Mouse (Mus musculus) hindbrain, embryonic 16.5 days (tissue): ENCODE data around the gene Unc5b. TPM values are rescaled to one million over a fixed set of nuclear protein-coding genes. Genes with fewer than 3 reads are reported as not detected.
"Not testable (repeated sequence)": the region's sequence is repeated elsewhere in the genome, so short reads cannot be mapped to it uniquely, and the experiment has no call there.

Experiments used
- ATAC-seq: fragments of 200-750 bp; cut with Nextera tagmentation; 2 replicates; pipeline ENCODE4 v1.8.0; 2017; ENCODE audit warnings: moderate TSS enrichment, moderate library complexity
- H3K27ac ChIP-seq: fragments of 300-500 bp; sonication (generic); 2 replicates; pipeline ENCODE4 v1.5.1; 2014; ENCODE audit warnings: low read depth, mild to moderate bottlenecking, control low read depth, low read length, moderate library complexity
- H3K27me3 ChIP-seq: fragments of 300-500 bp; sonication (generic); replicated peaks from 2 replicates; pipeline ENCODE4 v1.6.1; 2014; ENCODE audit warnings: low read length; ENCODE audit not compliant: control insufficient read depth, insufficient read depth
- H3K36me3 ChIP-seq: fragments of 300-500 bp; sonication (generic); 2 replicates; pipeline ENCODE4 v1.6.1; 2014; ENCODE audit warnings: mild to moderate bottlenecking, low read length, moderate library complexity, mixed read lengths; ENCODE audit not compliant: control insufficient read depth, insufficient read depth
- H3K4me1 ChIP-seq: fragments of 300-500 bp; sonication (generic); 2 replicates; pipeline ENCODE4 v1.6.1; 2014; ENCODE audit warnings: low read depth, low read length; ENCODE audit not compliant: control insufficient read depth, insufficient read depth
- H3K4me2 ChIP-seq: fragments of 300-500 bp; sonication (generic); 2 replicates; pipeline ENCODE4 v1.6.1; 2014; ENCODE audit warnings: mild to moderate bottlenecking, low read length, control low read depth, moderate library complexity
- H3K4me3 ChIP-seq: fragments of 300-500 bp; sonication (generic); 2 replicates; pipeline ENCODE4 v1.5.1; 2014; ENCODE audit warnings: mild to moderate bottlenecking, low read length, control low read depth, moderate library complexity
- H3K9ac ChIP-seq: fragments of 300-500 bp; sonication (generic); 2 replicates; pipeline ENCODE4 v1.6.1; 2014; ENCODE audit warnings: low read depth, mild to moderate bottlenecking, control low read depth, low read length, moderate library complexity
- H3K9me3 ChIP-seq: fragments of 300-500 bp; sonication (generic); 2 replicates; pipeline ENCODE4 v1.6.1; 2014; ENCODE audit warnings: mild to moderate bottlenecking, low read length, moderate library complexity; ENCODE audit not compliant: control insufficient read depth
- WGBS: fragments of 180-500 bp; shearing (Covaris S2); extraction: QIAGEN DNeasy Blood & Tissue Kit; methylation state at CpG from one replicate; pipeline ENCODE4 v1.1.7; 2014; 5-methylcytosine and 5-hydroxymethylcytosine counted together
- polyA plus RNA-seq: library from polyadenylated mRNA; unstranded; fragments of >200 nt; fragmentation: Nextera tagmentation; extraction: Ambion mirVana; gene quantifications from 2 replicates; pipeline ENCODE4 v1.2.1, GENCODE M21; 2015

Gene Unc5b
- polyA plus RNA-seq, 1 experiment from 2014 or later: 2.6 TPM

DNA sequence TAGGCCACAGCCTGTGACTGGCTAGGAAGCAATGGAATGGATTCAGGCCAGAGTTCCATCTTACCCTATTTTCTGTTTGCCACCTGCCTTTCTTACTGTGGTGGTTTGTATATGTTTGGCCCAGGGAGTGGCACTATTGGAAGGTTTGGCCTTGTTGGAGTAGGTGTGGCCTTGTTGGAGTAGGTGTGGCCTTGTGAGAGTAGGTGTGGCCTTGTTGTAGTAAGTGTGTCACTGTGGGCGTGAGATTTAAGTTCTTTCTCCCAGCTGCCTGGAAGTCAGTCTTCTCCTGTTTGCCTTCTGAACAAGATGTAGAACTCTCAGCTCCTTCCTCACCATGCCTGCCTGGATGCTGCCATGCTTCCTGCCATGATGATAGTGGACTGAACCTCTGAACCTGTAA, 89.1 kb downstream of the Unc5b start:
- not testable (repeated sequence) for H3K27ac ChIP-seq, ATAC-seq, H3K36me3 ChIP-seq, H3K27me3 ChIP-seq, H3K4me2 ChIP-seq, H3K9ac ChIP-seq, H3K4me1 ChIP-seq, H3K4me3 ChIP-seq, H3K9me3 ChIP-seq
- 82% methylated on average over 1 of the region's 1 CpGs for WGBS

GRCm38 (mm10) chr10:60741435-60741834, 89.9 kb downstream of the Unc5b start:
- Histone ChIP-seq H3K9me3 (no peaks in the 10 kb centered on the region), H3K4me1 (no peaks in the 10 kb centered on the region), H3K27me3 (no peaks in the 10 kb centered on the region), H3K27ac (no peak overlapping the region), H3K36me3 (no peaks in the 10 kb centered on the region), H3K4me2 (no peak overlapping the region), H3K4me3 (no peak overlapping the region), H3K9ac (no peak overlapping the region)
- no peak for ATAC-seq
- 82% methylated on average over 7 of the region's 7 CpGs for WGBS

DNA sequence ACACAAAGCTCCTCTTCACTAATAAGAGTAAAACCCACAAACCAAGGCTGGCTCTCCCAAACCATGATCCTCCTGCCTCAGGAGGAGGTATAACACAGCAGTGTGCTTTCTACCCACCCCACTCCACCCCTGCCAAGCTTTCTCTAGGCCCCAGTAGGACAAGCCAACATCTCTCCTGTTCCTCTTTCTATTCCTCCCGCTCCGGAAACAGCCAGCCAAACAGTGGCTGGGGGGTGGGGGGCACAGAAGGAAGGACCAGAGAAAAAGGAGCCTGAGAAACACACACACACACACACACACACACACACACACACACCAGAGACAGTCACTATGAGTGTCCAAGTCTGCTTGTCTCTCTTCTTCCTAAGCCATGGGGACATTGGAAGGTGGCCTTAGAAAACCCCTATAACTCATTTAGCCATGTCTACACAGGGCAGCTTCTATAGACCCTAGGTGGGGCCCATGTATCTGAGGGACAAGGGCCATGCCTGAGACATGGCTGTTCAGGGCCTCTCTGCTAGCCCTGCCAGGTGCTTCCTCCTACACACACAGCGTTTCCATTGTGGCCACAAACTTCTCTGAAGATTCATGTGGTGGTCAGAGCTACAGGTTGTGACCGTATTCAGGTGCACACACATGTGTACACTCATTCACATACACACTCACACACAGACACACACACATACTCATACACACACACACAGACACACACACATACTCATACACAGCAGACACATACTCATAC, 91.6 kb downstream of the Unc5b start:
- Histone ChIP-seq H3K9ac (no peak overlapping the region), H3K27ac (no peak overlapping the region), H3K27me3 (no peaks in the 10 kb centered on the region), H3K36me3 (no peaks in the 10 kb centered on the region), H3K4me1 (no peaks in the 10 kb centered on the region), H3K9me3 (no peaks in the 10 kb centered on the region), H3K4me3 (no peak overlapping the region), H3K4me2 (no peak overlapping the region)
- WGBS: 96% methylated on average over 4 of the region's 4 CpGs
- no peak for ATAC-seq

- Histone ChIP-seq H3K4me1 (no peaks in the 10 kb centered on the region), H3K9me3 (no peaks in the 10 kb centered on the region), H3K27ac (no peak overlapping the region), H3K36me3 (no peaks in the 10 kb centered on the region), H3K27me3 (no peaks in the 10 kb centered on the region), H3K4me2 (no peak overlapping the region), H3K9ac (no peak overlapping the region), H3K4me3 (no peak overlapping the region)
- ATAC-seq: no peak
- 74% methylated on average over 8 of the region's 9 CpGs for WGBS
These were observed 93.3 kb downstream of the Unc5b start for GRCm38 (mm10) chr10:60737886-60738640.

GRCm38 (mm10) chr10:60737169-60737728, 94.1 kb downstream of the Unc5b start:
- ATAC-seq: 0 out of 2 replicates have a peak, but pooled peaks have one; percentile 15
- Histone ChIP-seq H3K27me3 (no peaks in the 10 kb centered on the region), H3K9me3 (no peaks in the 10 kb centered on the region), H3K4me3 (no peak overlapping the region), H3K4me2 (no peak overlapping the region), H3K36me3 (no peaks in the 10 kb centered on the region), H3K9ac (no peak overlapping the region), H3K27ac (peak overlapping the region; percentile 44; the same call in 1 of the 2 replicates), H3K4me1 (peaks cover 2% of the 10 kb centered on the region)
- 64% methylated on average over 11 of the region's 11 CpGs for WGBS

- H3K4me2 ChIP-seq: no peak overlapping the region
- H3K27ac ChIP-seq: no peak overlapping the region
- no peaks in the 10 kb centered on the region for H3K9me3 ChIP-seq
- WGBS: 100% methylated on average over 1 of the region's 1 CpGs
- H3K4me3 ChIP-seq: no peak overlapping the region
- H3K36me3 ChIP-seq: no peaks in the 10 kb centered on the region
- no peaks in the 10 kb centered on the region for H3K27me3 ChIP-seq
- H3K4me1 ChIP-seq: peaks cover 8% of the 10 kb centered on the region
- H3K9ac ChIP-seq: no peak overlapping the region
- no peak for ATAC-seq
These were observed 95.6 kb downstream of the Unc5b start for GRCm38 (mm10) chr10:60735737-60736136.

GRCm38 (mm10) chr10:60733471-60733870, 97.9 kb downstream of the Unc5b start:
- H3K27ac ChIP-seq: no peak overlapping the region
- H3K4me2 ChIP-seq: no peak overlapping the region
- H3K4me3 ChIP-seq: no peak overlapping the region
- H3K4me1 ChIP-seq: peaks cover 8% of the 10 kb centered on the region
- no peak for ATAC-seq
- no peak overlapping the region for H3K9ac ChIP-seq
- H3K36me3 ChIP-seq: no peaks in the 10 kb centered on the region
- WGBS: 84% methylated on average over 8 of the region's 8 CpGs
- H3K9me3 ChIP-seq: no peaks in the 10 kb centered on the region
- H3K27me3 ChIP-seq: no peaks in the 10 kb centered on the region

DNA sequence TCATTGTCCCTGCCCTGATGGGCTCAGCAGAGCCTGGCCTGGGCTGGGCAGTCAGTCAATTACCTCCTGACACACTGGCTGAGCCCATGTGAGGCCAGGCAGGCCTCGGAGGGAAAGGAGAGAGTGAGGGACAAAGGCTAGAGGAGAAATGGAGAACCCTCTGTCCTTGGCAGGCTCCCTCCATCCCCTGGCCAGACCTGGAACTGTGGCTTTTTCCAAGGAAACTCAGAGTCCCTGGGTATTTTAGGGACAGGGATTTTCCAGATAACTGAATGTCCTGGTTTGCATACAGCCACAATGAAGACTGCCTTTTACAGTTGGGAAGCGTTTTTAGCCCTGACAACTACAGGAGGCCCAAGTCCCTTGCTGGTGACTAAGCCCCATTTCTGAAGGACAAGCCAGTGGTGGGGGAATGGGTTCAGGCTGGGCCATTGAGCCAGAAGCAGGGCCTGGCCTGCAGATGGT, 99.0 kb downstream of the Unc5b start:
- peaks cover 11% of the 10 kb centered on the region for H3K4me1 ChIP-seq
- H3K4me3 ChIP-seq: no peak overlapping the region
- H3K9me3 ChIP-seq: no peaks in the 10 kb centered on the region
- 39% methylated on average over 2 of the region's 2 CpGs for WGBS
- peak; percentile 37 for ATAC-seq
- H3K36me3 ChIP-seq: no peaks in the 10 kb centered on the region
- H3K4me2 ChIP-seq: no peak overlapping the region
- H3K27me3 ChIP-seq: no peaks in the 10 kb centered on the region
- peak overlapping the region; percentile 39; the same call in 1 of the 2 replicates for H3K27ac ChIP-seq
- H3K9ac ChIP-seq: peak overlapping the region; percentile 50

DNA sequence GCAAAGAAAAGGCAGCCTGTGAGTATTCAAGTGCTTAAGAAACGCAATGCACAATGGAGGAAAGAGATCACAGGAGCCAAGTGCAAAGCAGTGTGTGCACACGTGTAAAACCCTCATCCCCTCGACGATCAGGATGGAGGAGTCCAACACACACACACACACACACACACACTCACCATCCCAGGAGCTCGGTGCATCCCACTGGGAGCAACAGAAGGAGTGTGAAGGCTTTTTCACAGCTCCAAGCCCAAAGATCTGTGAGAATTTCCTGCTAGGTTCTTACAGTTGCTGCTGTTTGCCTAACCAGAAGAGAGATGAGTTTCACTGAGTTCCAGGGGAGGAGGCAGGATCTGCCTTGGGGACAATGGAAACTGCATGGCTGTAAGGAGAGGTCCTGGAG, 99.6 kb downstream of the Unc5b start:
- H3K9ac ChIP-seq: peak overlapping the region; percentile 50
- peak overlapping the region; percentile 39; the same call in 1 of the 2 replicates for H3K27ac ChIP-seq
- no peaks in the 10 kb centered on the region for H3K36me3 ChIP-seq
- H3K9me3 ChIP-seq: no peaks in the 10 kb centered on the region
- 23% methylated on average over 5 of the region's 5 CpGs for WGBS
- H3K4me3 ChIP-seq: no peak overlapping the region
- no peaks in the 10 kb centered on the region for H3K27me3 ChIP-seq
- no peak for ATAC-seq
- H3K4me2 ChIP-seq: no peak overlapping the region
- H3K4me1 ChIP-seq: peaks cover 11% of the 10 kb centered on the region
